Mouse (Mus musculus) lung, embryonic 14.5 days (tissue): ENCODE data around the gene Slc25a13. TPM values are rescaled to one million over a fixed set of nuclear protein-coding genes. Genes with fewer than 3 reads are reported as not detected.

ENCODE experiments used
- ATAC-seq: fragments of 200-750 bp; cut with Nextera tagmentation; 2 replicates; pipeline ENCODE4 v1.8.0; 2017; ENCODE audit warnings: mild to moderate bottlenecking, moderate TSS enrichment, moderate library complexity; ENCODE audit not compliant: insufficient read depth
- DNase-seq: peaks from one replicate; pipeline ENCODE4 v3.0.0-alpha.2; 2015
- H3K27ac ChIP-seq: fragments of 300-500 bp; sonication (generic); 2 replicates; pipeline ENCODE4 v1.5.1; 2014; ENCODE audit warnings: low read depth, mild to moderate bottlenecking, moderate library complexity
- H3K27me3 ChIP-seq: fragments of 300-500 bp; sonication (generic); 2 replicates; pipeline ENCODE4 v1.6.1; 2014; ENCODE audit warnings: low read length, control low read depth; ENCODE audit not compliant: insufficient read depth
- H3K36me3 ChIP-seq: fragments of 300-500 bp; sonication (generic); 2 replicates; pipeline ENCODE4 v1.6.1; 2014; ENCODE audit warnings: control low read depth; ENCODE audit not compliant: insufficient read depth
- H3K4me1 ChIP-seq: fragments of 300-500 bp; sonication (generic); 2 replicates; pipeline ENCODE4 v1.6.1; 2014; ENCODE audit warnings: antibody characterized with exemption, control low read depth; ENCODE audit not compliant: insufficient read depth
- H3K4me2 ChIP-seq: fragments of 300-500 bp; sonication (generic); 2 replicates; pipeline ENCODE4 v1.6.1; 2014; ENCODE audit warnings: mild to moderate bottlenecking
- H3K4me3 ChIP-seq: fragments of 300-500 bp; sonication (generic); 2 replicates; pipeline ENCODE4 v1.5.1; 2014; ENCODE audit warnings: low read depth, low read length
- H3K9ac ChIP-seq: fragments of 300-500 bp; sonication (generic); 2 replicates; pipeline ENCODE4 v1.6.1; 2014
- H3K9me3 ChIP-seq: fragments of 300-500 bp; sonication (generic); 2 replicates; pipeline ENCODE4 v1.6.1; 2016; ENCODE audit warnings: low read depth, low read length, control low read depth
- CTCF ChIP-seq: IDR thresholded peaks from 2 replicates; pipeline ENCODE4 v1.5.1; 2016; ENCODE audit warnings: antibody characterized with exemption, low read depth
- WGBS: fragments of 180-500 bp; shearing (Covaris S2); extraction: QIAGEN DNeasy Blood & Tissue Kit; methylation state at CpG from one replicate; pipeline ENCODE4 v1.1.7; 2014; 5-methylcytosine and 5-hydroxymethylcytosine counted together
- polyA plus RNA-seq: library from polyadenylated mRNA; unstranded; fragments of >200 nt; fragmentation: Nextera tagmentation; extraction: Ambion mirVana; gene quantifications from 2 replicates; pipeline ENCODE4 v1.2.1, GENCODE M21; 2014

The Slc25a13 gene
- polyA plus RNA-seq, 1 experiment from 2014 or later: 33.6 TPM

DNA sequence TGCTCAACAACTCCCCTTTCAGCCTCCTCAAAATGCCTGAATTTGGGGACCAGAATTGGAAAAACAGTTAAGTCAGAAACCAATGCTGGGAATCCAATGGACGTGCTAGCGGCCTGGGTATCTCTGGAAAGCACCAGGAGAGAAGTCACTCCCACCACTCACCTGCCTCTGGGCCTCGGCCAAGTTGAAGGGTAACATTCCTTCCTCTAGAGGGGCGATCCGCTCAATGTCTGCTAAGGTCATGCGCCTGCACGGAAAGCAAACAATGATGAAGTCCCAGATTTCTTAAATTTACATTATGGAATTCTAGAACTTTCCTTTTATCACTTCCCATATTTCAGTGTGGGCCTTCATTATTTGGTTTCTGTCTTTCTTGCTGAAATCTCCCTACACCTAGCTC, 103.2 kb downstream of the Slc25a13 start:
- peak; percentile 54 for TF ChIP-seq CTCF
- H3K36me3 ChIP-seq: 0 out of 2 replicates have a peak, but pooled peaks cover 5% of the 10 kb centered on the region

DNA sequence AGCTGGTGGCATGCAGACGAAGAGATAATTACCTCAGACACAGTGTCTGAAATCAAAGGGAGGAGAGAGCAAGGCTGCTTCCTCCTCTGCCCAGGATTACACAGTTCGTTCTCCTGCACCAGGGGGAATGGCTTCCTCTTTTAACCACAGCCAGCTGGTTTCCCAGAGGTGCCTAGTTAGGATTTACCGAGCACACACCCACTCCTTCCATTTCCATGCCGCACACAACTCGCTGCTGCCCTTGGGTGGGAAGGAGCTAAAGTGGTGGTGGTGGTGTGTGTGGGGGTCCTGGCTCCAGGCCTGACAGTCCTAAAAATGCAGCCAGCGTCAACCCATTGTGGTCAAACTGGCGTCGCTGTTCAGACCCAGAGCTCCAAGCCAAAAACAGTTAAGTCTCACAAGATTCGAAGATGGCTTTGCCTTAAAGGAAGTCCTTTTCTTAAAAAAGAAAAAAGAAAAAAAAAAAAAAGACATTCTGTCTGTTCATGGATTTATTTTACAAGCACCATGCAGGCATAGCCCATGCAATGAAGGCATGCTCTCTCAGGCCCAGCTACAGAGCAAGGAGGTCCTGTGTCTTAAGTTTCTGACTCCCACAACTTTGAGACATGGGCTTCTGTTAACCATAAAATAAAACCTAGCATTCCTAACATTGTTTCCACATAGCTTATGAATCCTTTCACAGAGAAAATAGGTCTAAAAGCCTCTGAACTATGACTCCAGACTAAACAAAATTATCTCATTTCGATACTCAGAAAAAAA, 104.0 kb downstream of the Slc25a13 start:
- H3K4me2 ChIP-seq: no peak overlapping the region
- no peaks in the 10 kb centered on the region for H3K9me3 ChIP-seq
- H3K4me1 ChIP-seq: no peaks in the 10 kb centered on the region
- no peak overlapping the region for H3K9ac ChIP-seq
- ATAC-seq (no peak), DNase-seq (peak; percentile 17)
- WGBS: 69% methylated on average over 10 of the region's 10 CpGs
- no peaks in the 10 kb centered on the region for H3K27me3 ChIP-seq
- no peak for TF ChIP-seq CTCF
- H3K27ac ChIP-seq: no peak overlapping the region
- no peak overlapping the region for H3K4me3 ChIP-seq
- H3K36me3 ChIP-seq: peaks cover 5% of the 10 kb centered on the region; the same call in 1 of the 2 replicates

More for the DNA sequence above, 103.2 kb downstream of the Slc25a13 start:
- no peaks in the 10 kb centered on the region for H3K9me3 ChIP-seq
- H3K27ac ChIP-seq: no peak overlapping the region
- no peaks in the 10 kb centered on the region for H3K27me3 ChIP-seq
- H3K4me3 ChIP-seq: no peak overlapping the region
- no peak overlapping the region for H3K9ac ChIP-seq
- no peaks in the 10 kb centered on the region for H3K4me1 ChIP-seq
- 74% methylated on average over 7 of the region's 7 CpGs for WGBS
- peak; percentile 35 for DNase-seq
- no peak for ATAC-seq
- H3K4me2 ChIP-seq: no peak overlapping the region

- peaks cover 7% of the 10 kb centered on the region for H3K4me1 ChIP-seq
- WGBS: 57% methylated on average over 5 of the region's 5 CpGs
- peaks cover 4% of the 10 kb centered on the region; the same call in 1 of the 2 replicates for H3K36me3 ChIP-seq
- ATAC-seq (no peak), DNase-seq (peak; percentile 24)
- no peak overlapping the region for H3K9ac ChIP-seq
- H3K27me3 ChIP-seq: no peaks in the 10 kb centered on the region
- no peaks in the 10 kb centered on the region for H3K9me3 ChIP-seq
- H3K4me2 ChIP-seq: no peak overlapping the region
- no peak overlapping the region for H3K27ac ChIP-seq
- peak; percentile 28; the same call in 1 of the 2 replicates for TF ChIP-seq CTCF
- no peak overlapping the region for H3K4me3 ChIP-seq
Measured at GRCm38 (mm10) chr6:6107419-6107966, 109.5 kb downstream of the Slc25a13 start.

DNA sequence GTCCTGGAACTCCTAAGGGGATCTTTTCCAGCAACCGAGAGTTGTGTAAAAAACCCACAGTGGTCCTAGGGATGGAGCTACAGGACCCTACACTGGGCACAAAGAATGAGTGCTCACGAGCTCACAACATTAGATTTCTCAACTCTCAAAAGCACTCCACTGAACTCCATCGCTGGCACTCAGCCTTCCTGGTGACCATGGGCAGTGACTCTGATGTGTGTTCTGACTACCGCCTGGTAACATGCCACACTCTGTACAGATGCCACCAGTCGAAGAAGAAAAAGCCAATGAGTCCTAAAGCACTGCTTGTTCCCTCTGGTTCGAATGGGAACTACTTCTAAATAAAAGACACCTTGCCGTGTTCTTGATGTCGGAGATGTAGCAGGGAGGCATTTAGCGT, 111.4 kb downstream of the Slc25a13 start:
- no peak overlapping the region for H3K9ac ChIP-seq
- no peaks in the 10 kb centered on the region for H3K27me3 ChIP-seq
- H3K9me3 ChIP-seq: no peaks in the 10 kb centered on the region
- H3K27ac ChIP-seq: no peak overlapping the region
- 87% methylated on average over 9 of the region's 9 CpGs for WGBS
- ATAC-seq: no peak
- TF ChIP-seq CTCF: no peak
- peaks cover 13% of the 10 kb centered on the region for H3K4me1 ChIP-seq
- DNase-seq: no peak
- no peak overlapping the region for H3K4me3 ChIP-seq
- peaks cover 4% of the 10 kb centered on the region; the same call in 1 of the 2 replicates for H3K36me3 ChIP-seq
- H3K4me2 ChIP-seq: no peak overlapping the region

- Histone ChIP-seq H3K27me3 (no peaks in the 10 kb centered on the region), H3K4me2 (no peak overlapping the region), H3K9me3 (no peaks in the 10 kb centered on the region), H3K4me3 (no peak overlapping the region), H3K9ac (no peak overlapping the region), H3K4me1 (peaks cover 13% of the 10 kb centered on the region), H3K36me3 (no peaks in the 10 kb centered on the region; the same call in 1 of the 2 replicates), H3K27ac (no peak overlapping the region)
- DNase-seq (no peak), ATAC-seq (no peak)
- no peak for TF ChIP-seq CTCF
- 92% methylated on average over 2 of the region's 2 CpGs for WGBS
Measured at GRCm38 (mm10) chr6:6103469-6103868, 113.5 kb downstream of the Slc25a13 start.

DNA sequence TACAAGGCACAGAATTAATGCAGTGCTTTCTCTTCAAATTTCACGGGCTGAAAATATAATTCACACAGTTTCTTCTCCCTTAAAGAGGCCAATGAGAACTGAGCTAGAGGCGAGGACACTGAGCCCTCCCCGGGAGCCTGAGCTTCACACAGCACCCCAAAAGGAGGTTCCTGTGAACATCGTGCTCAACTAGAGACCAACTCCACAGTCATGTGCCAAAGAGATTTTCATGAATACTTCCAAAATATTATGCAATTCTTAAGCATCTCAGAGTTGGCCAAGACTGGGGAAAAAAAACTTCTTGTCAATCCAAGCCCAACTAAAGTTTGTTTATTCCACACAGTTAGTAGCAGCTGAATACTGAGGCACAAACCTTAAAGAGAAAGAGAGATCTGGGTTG, 115.4 kb downstream of the Slc25a13 start:
- Histone ChIP-seq H3K36me3 (no peaks in the 10 kb centered on the region), H3K4me2 (peak overlapping the region; percentile 47), H3K4me1 (peaks cover 13% of the 10 kb centered on the region), H3K9me3 (no peaks in the 10 kb centered on the region), H3K27ac (peak overlapping the region; percentile 55; the same call in 1 of the 2 replicates), H3K4me3 (no peak overlapping the region), H3K9ac (no peak overlapping the region), H3K27me3 (no peaks in the 10 kb centered on the region)
- whole genome bisulfite sequencing: 39% methylated on average over 4 of the region's 4 CpGs
- no peak for TF ChIP-seq CTCF
- DNase-seq: peak; percentile 79
- ATAC-seq: peak; percentile 60

DNA sequence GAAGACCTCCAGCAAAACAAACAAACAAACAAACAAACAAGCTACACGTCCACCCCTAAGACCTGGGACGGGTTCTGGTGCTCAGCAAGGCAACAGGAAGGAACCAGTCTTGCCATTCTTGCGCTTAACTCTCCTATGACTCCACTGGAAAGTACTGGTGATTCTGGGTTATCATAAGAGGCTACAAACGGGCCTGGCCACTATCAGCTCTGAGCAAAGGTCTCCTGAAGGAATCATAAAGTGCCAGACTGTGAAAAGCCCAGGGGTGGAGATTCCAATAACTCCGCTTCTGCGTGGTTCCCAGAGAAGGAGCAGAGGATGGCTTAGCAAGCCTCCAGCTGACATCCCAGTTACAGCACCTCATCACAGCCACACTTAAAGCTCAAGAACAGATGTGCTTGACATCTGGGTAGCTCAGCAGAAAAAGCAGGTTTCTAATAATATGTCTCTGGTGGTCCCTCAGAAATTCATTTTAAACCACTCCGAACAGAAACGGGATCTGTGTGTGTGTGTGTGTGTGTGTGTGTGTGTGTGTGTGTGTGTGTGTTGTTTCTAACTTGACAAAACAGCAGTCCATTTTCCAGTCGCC, 116.0 kb downstream of the Slc25a13 start:
- ATAC-seq: peak; percentile 81

More for the DNA sequence above, 116.0 kb downstream of the Slc25a13 start:
- H3K4me1 ChIP-seq: peaks cover 13% of the 10 kb centered on the region
- no peak overlapping the region for H3K4me3 ChIP-seq
- H3K27ac ChIP-seq: no peak overlapping the region; the same call in 1 of the 2 replicates
- TF ChIP-seq CTCF: no peak
- no peaks in the 10 kb centered on the region for H3K9me3 ChIP-seq
- H3K4me2 ChIP-seq: no peak overlapping the region
- 41% methylated on average over 9 of the region's 9 CpGs for WGBS
- peak; percentile 91 for DNase-seq
- no peak overlapping the region for H3K9ac ChIP-seq
- H3K36me3 ChIP-seq: no peaks in the 10 kb centered on the region
- H3K27me3 ChIP-seq: no peaks in the 10 kb centered on the region
